24 mouse cellular contexts compared by ENCODE assay signal in genomic region chr8:128251723-128252122, GRCm38 (mm10).
DNase-seq lines count a peak whose midpoint lies in the region; ATAC-seq and TF ChIP-seq lines count a peak whose summit lies in the region.
"Had no signal": no experiment of that assay in that cellular context is flagged by ENCODE, and none has a peak within 500 bp of the region (broad histone marks: within the 10 kb centered on the region; RNA-seq: fewer than 3 reads in every experiment).

No protein-coding gene starts in this region.

- H3K4me1 ChIP-seq in intestine, embryonic 15.5 days (replicated peaks) = no peaks in the 10 kb centered on the region
- no peaks in the 10 kb centered on the region for H3K4me1 ChIP-seq in intestine, postnatal 0 days (replicated peaks; ENCODE audit: control insufficient read depth, insufficient read depth, low read length)
- H3K4me1 ChIP-seq in liver, adult 2 months (ENCODE audit: control insufficient read depth, insufficient read depth, low read length) = no peaks in the 10 kb centered on the region
- H3K4me1 ChIP-seq: embryonic facial prominence, embryonic 12.5 days; embryonic facial prominence, embryonic 15.5 days; forebrain, embryonic 15.5 days; heart, embryonic 15.5 days; hindbrain, embryonic 10.5 days; hindbrain, embryonic 13.5 days had no signal

- no peaks in the 10 kb centered on the region for H3K9me3 ChIP-seq in intestine, embryonic 15.5 days
- no peaks in the 10 kb centered on the region for H3K9me3 ChIP-seq in intestine, postnatal 0 days (ENCODE audit: control insufficient read depth)
- H3K9me3 ChIP-seq: embryonic facial prominence, embryonic 12.5 days; embryonic facial prominence, embryonic 15.5 days; forebrain, embryonic 15.5 days; heart, embryonic 12.5 days; heart, embryonic 15.5 days; hindbrain, embryonic 10.5 days; hindbrain, embryonic 13.5 days had no signal

- H3K4me3 ChIP-seq in intestine, embryonic 15.5 days (replicated peaks) = no peak overlapping the region
- H3K4me3 ChIP-seq in intestine, postnatal 0 days (ENCODE audit: low read depth, low read length) = no peak overlapping the region
- H3K4me3 ChIP-seq in liver, adult 2 months (ENCODE audit: insufficient read depth, low read depth, low read length) = no peak overlapping the region
- H3K4me3 ChIP-seq: embryonic facial prominence, embryonic 12.5 days; embryonic facial prominence, embryonic 15.5 days; forebrain, embryonic 15.5 days; heart, embryonic 12.5 days; heart, embryonic 15.5 days; hindbrain, embryonic 10.5 days; hindbrain, embryonic 13.5 days had no signal

- H3K9ac ChIP-seq in intestine, embryonic 15.5 days = no peak overlapping the region
- H3K9ac ChIP-seq in intestine, postnatal 0 days (ENCODE audit: low read depth, low read length) = no peak overlapping the region
- H3K9ac ChIP-seq in liver, adult 2 months (ENCODE audit: low read depth, low read length) = no peak overlapping the region
- H3K9ac ChIP-seq: embryonic facial prominence, embryonic 12.5 days; embryonic facial prominence, embryonic 15.5 days; forebrain, embryonic 15.5 days; heart, embryonic 12.5 days; heart, embryonic 15.5 days; hindbrain, embryonic 13.5 days had no signal

- H3K79me2 ChIP-seq in liver, adult 2 months (ENCODE audit: control insufficient read depth, insufficient read depth, low read length) = no peaks in the 10 kb centered on the region

- no peak for TF ChIP-seq POLR2A in liver, adult 2 months (IDR thresholded peaks at IDR 0.05; ENCODE audit: extremely low read depth, insufficient read depth, low read length)

- no peak for TF ChIP-seq CTCF in intestine, postnatal 0 days (IDR thresholded peaks at IDR 0.05; ENCODE audit: low read depth)
- no peak for TF ChIP-seq CTCF in liver, adult 2 months (IDR thresholded peaks at IDR 0.05; ENCODE audit: low read depth, low read length)

- no peaks in the 10 kb centered on the region for H3K36me3 ChIP-seq in intestine, embryonic 15.5 days
- H3K36me3 ChIP-seq in intestine, postnatal 0 days (ENCODE audit: control insufficient read depth, insufficient read depth) = no peaks in the 10 kb centered on the region
- no peaks in the 10 kb centered on the region for H3K36me3 ChIP-seq in liver, adult 2 months (ENCODE audit: control insufficient read depth, insufficient read depth, low read length)
- H3K36me3 ChIP-seq: embryonic facial prominence, embryonic 12.5 days; embryonic facial prominence, embryonic 15.5 days; forebrain, embryonic 15.5 days; heart, embryonic 12.5 days; heart, embryonic 15.5 days; hindbrain, embryonic 10.5 days; hindbrain, embryonic 13.5 days had no signal

- DNase-seq in liver, adult 2 months (ENCODE audit: extremely low read depth, low read depth, low spot score) = peak; percentile 28
- DNase-seq in liver = no peak
- DNase-seq in cerebellum, adult 11-12 months = no peak
- DNase-seq in lung, adult 18-20 months = no peak
- DNase-seq: adrenal gland, adult 8-10 months; adrenal gland, postnatal 25 days; cerebellum, adult 18-20 months; cerebellum, adult 9-10 months; cerebellum, postnatal 14 days; gastrocnemius, postnatal 25 days; heart, adult 18-20 months; heart, postnatal 10 days; heart, postnatal 36 days had no signal

- H3K4me2 ChIP-seq in intestine, embryonic 15.5 days (replicated peaks) = no peak overlapping the region
- H3K4me2 ChIP-seq in intestine, postnatal 0 days (replicated peaks; ENCODE audit: low read depth) = no peak overlapping the region
- H3K4me2 ChIP-seq: embryonic facial prominence, embryonic 12.5 days; embryonic facial prominence, embryonic 15.5 days; forebrain, embryonic 15.5 days; heart, embryonic 12.5 days; heart, embryonic 15.5 days; hindbrain, embryonic 13.5 days had no signal

- no peak overlapping the region for H3K27ac ChIP-seq in intestine, embryonic 15.5 days
- no peak overlapping the region for H3K27ac ChIP-seq in intestine, postnatal 0 days (ENCODE audit: low read depth, low read length)
- no peak overlapping the region for H3K27ac ChIP-seq in liver, adult 2 months (replicated peaks; ENCODE audit: insufficient read depth, low read depth, low read length)
- H3K27ac ChIP-seq: embryonic facial prominence, embryonic 12.5 days; embryonic facial prominence, embryonic 15.5 days; forebrain, embryonic 15.5 days; heart, embryonic 15.5 days; hindbrain, embryonic 10.5 days; hindbrain, embryonic 13.5 days had no signal

- ATAC-seq in intestine, embryonic 15.5 days = peak; percentile 73; the same call in 1 of the 2 replicates
- no peak for ATAC-seq in intestine, postnatal 0 days
- ATAC-seq in megakaryocyte progenitor cell, adult 5-6 weeks (replicated peaks; ENCODE audit: poor library complexity) = peak; percentile 60
- ATAC-seq: activated CD4-positive, CD25-positive, alpha-beta regulatory T cell, adult 4 months; forebrain, embryonic 15.5 days had no signal

- WGBS in intestine, embryonic 15.5 days = 16% methylated on average over 2 of the region's 2 CpGs
- 17% methylated on average over 2 of the region's 2 CpGs for WGBS in intestine, postnatal 0 days
- WGBS in liver, adult 2 months = 52% methylated on average over 2 of the region's 2 CpGs

- H3K27me3 ChIP-seq in intestine, embryonic 15.5 days (replicated peaks) = no peaks in the 10 kb centered on the region
- no peaks in the 10 kb centered on the region for H3K27me3 ChIP-seq in intestine, postnatal 0 days (replicated peaks; ENCODE audit: control insufficient read depth, insufficient read depth, low read length)
- H3K27me3 ChIP-seq in liver, adult 2 months (ENCODE audit: control insufficient read depth, insufficient read depth, low read length) = no peaks in the 10 kb centered on the region
- H3K27me3 ChIP-seq: embryonic facial prominence, embryonic 12.5 days; embryonic facial prominence, embryonic 15.5 days; forebrain, embryonic 15.5 days; heart, embryonic 12.5 days; heart, embryonic 15.5 days; hindbrain, embryonic 13.5 days had no signal
